Mouse (Mus musculus): ENCODE measurements around the gene Olfr322. TPM values are rescaled to one million over a fixed set of nuclear protein-coding genes. Genes with fewer than 3 reads are reported as not detected.
"Not testable (repeated sequence)": the region's sequence is repeated elsewhere in the genome, so short reads cannot be mapped to it uniquely, and the experiment has no call there.

The Olfr322 gene
- total RNA-seq, 2 experiments from 2014 or later: not detected

GRCm38 (mm10) chr11:58709086-58709485 is 50.5 kb downstream of the Olfr322 start:
- DNase-seq (ENCODE audit: low spot score in 2 of 2): no peak
- intact Hi-C loops (cut with DNase I): no loop called here

- intact Hi-C loops (cut with DNase I); DNase-seq (ENCODE audit: low spot score in 2 of 2): not testable (repeated sequence)
Observed at GRCm38 (mm10) chr11:58717723-58718122, 59.1 kb downstream of the Olfr322 start.

Other genes starting within 250 kb of the Olfr322 start
- gene 1810065E05Rik, start 237.7 kb upstream of the Olfr322 start, total RNA-seq (2021): not detected
- gene Gm12253, start 226.2 kb upstream of the Olfr322 start, total RNA-seq (2021): not detected
- not detected for gene Lypd9, start 205.9 kb upstream of the Olfr322 start, total RNA-seq (2021)
- not detected for gene Olfr30, start 196.5 kb upstream of the Olfr322 start, total RNA-seq (2021)
- not detected for gene Olfr332, start 166.2 kb upstream of the Olfr322 start, total RNA-seq (2021)
- gene Olfr331, start 156.2 kb upstream of the Olfr322 start, total RNA-seq (2021): not detected
- not detected for gene Olfr330, start 123.9 kb upstream of the Olfr322 start, total RNA-seq (2021)
- gene Olfr329-ps, start 112.4 kb upstream of the Olfr322 start, total RNA-seq (2021): not detected
- under 1 TPM in 1 of 2 experiments, not detected in 1; 0.10 TPM for gene Olfr328, start 103.1 kb upstream of the Olfr322 start, total RNA-seq (2021)
- not detected for gene Olfr224, start 88.2 kb upstream of the Olfr322 start, total RNA-seq (2021)
- gene Olfr325, start 81.1 kb upstream of the Olfr322 start, total RNA-seq (2021): not detected
- gene Olfr324, start 63.7 kb upstream of the Olfr322 start, total RNA-seq (2021): not detected
- not detected for gene 2210407C18Rik, start 42.7 kb upstream of the Olfr322 start, total RNA-seq (2021)
- gene Olfr323, start 28.3 kb upstream of the Olfr322 start, total RNA-seq (2021): not detected
- gene Trim58, start 18.3 kb upstream of the Olfr322 start, total RNA-seq (2021): not detected
- not detected for gene Olfr320, start 22.3 kb downstream of the Olfr322 start, total RNA-seq (2021)
- gene Olfr319, start 40.4 kb downstream of the Olfr322 start, total RNA-seq (2021): not detected
- gene Olfr318, start 65.2 kb downstream of the Olfr322 start, total RNA-seq (2021): under 1 TPM in 1 of 2 experiments, not detected in 1; 0.11 TPM
- not detected for gene Olfr317, start 80.4 kb downstream of the Olfr322 start, total RNA-seq (2021)
- gene Olfr316, start 94.0 kb downstream of the Olfr322 start, total RNA-seq (2021): 1 to 10 TPM in 1 of 2 experiments, under 1 TPM in 1; 0.79 to 1.0 TPM
- gene Olfr315, start 114.4 kb downstream of the Olfr322 start, total RNA-seq (2021): not detected
- not detected for gene Olfr314, start 124.2 kb downstream of the Olfr322 start, total RNA-seq (2021)
- 1 to 10 TPM; 2.2 to 2.9 TPM for gene Fam183b, start 143.2 kb downstream of the Olfr322 start, total RNA-seq (2021)
- not detected for gene Olfr313, start 156.2 kb downstream of the Olfr322 start, total RNA-seq (2021)
- not detected for gene Olfr312, start 170.5 kb downstream of the Olfr322 start, total RNA-seq (2021)
- not detected for gene Olfr311, start 180.5 kb downstream of the Olfr322 start, total RNA-seq (2021)
- gene Gm12258, start 188.4 kb downstream of the Olfr322 start, total RNA-seq (2021): 10 to 100 TPM; 17.0 to 24.1 TPM
- 10 to 100 TPM in 1 of 2 experiments, 1 to 10 TPM in 1; 9.6 to 10.9 TPM for gene 2810021J22Rik, start 208.4 kb downstream of the Olfr322 start, total RNA-seq (2021)
- gene Zfp39, start 245.4 kb downstream of the Olfr322 start, total RNA-seq (2021): 10 to 100 TPM in 1 of 2 experiments, 1 to 10 TPM in 1; 8.2 to 10.4 TPM